Mouse (Mus musculus) lung, embryonic 15.5 days (tissue): ENCODE data around the gene Ctnnbl1. TPM values are rescaled to one million over a fixed set of nuclear protein-coding genes. Genes with fewer than 3 reads are reported as not detected.

ENCODE experiments used
- ATAC-seq: fragments of 200-750 bp; cut with Nextera tagmentation; 2 replicates; pipeline ENCODE4 v1.8.0; 2017; ENCODE audit warnings: moderate number of reproducible peaks, borderline replicate concordance; ENCODE audit not compliant: low FRiP score, low TSS enrichment; ENCODE audit errors: extremely low read depth
- H3K27ac ChIP-seq: fragments of 300-500 bp; sonication (generic); 2 replicates; pipeline ENCODE4 v1.5.1; 2015; ENCODE audit warnings: moderate library complexity, mild to moderate bottlenecking, inconsistent platforms
- H3K27me3 ChIP-seq: fragments of 300-500 bp; sonication (generic); 2 replicates; pipeline ENCODE4 v1.6.1; 2015; ENCODE audit warnings: inconsistent platforms
- H3K36me3 ChIP-seq: fragments of 300-500 bp; sonication (generic); 2 replicates; pipeline ENCODE4 v1.6.1; 2015; ENCODE audit warnings: inconsistent platforms
- H3K4me1 ChIP-seq: fragments of 300-500 bp; sonication (generic); 2 replicates; pipeline ENCODE4 v1.6.1; 2015; ENCODE audit warnings: inconsistent platforms
- H3K4me2 ChIP-seq: fragments of 300-500 bp; sonication (generic); 2 replicates; pipeline ENCODE4 v1.6.1; 2015; ENCODE audit warnings: inconsistent platforms, mild to moderate bottlenecking, moderate library complexity
- H3K4me3 ChIP-seq: fragments of 300-500 bp; sonication (generic); 2 replicates; pipeline ENCODE4 v1.5.1; 2015; ENCODE audit warnings: mild to moderate bottlenecking, inconsistent platforms
- H3K9ac ChIP-seq: fragments of 300-500 bp; sonication (generic); 2 replicates; pipeline ENCODE4 v1.6.1; 2015; ENCODE audit warnings: inconsistent platforms
- H3K9me3 ChIP-seq: fragments of 300-500 bp; sonication (generic); 2 replicates; pipeline ENCODE4 v1.6.1; 2016; ENCODE audit warnings: inconsistent platforms
- WGBS: fragments of 180-500 bp; shearing (Covaris S2); methylation state at CpG from one replicate; pipeline ENCODE4 v1.1.7; 2015; 5-methylcytosine and 5-hydroxymethylcytosine counted together
- polyA plus RNA-seq: library from polyadenylated mRNA; unstranded; fragments of >200 nt; fragmentation: Nextera tagmentation; extraction: Ambion mirVana; gene quantifications from 2 replicates; pipeline ENCODE4 v1.2.1, GENCODE M21; 2015

Ctnnbl1 gene
- polyA plus RNA-seq, 1 experiment from 2014 or later: 59.9 TPM

GRCm38 (mm10) chr2:157751589-157752373 lies 14.6 kb downstream of the Ctnnbl1 start:
- H3K27ac ChIP-seq: peak overlapping the region; percentile 31
- peaks cover 17% of the 10 kb centered on the region for H3K4me1 ChIP-seq
- no peak for ATAC-seq
- 62% methylated on average over 22 of the region's 22 CpGs for WGBS
- no peak overlapping the region for H3K4me3 ChIP-seq
- H3K4me2 ChIP-seq: no peak overlapping the region
- H3K9ac ChIP-seq: no peak overlapping the region
- no peaks in the 10 kb centered on the region for H3K9me3 ChIP-seq
- no peaks in the 10 kb centered on the region for H3K27me3 ChIP-seq
- no peaks in the 10 kb centered on the region for H3K36me3 ChIP-seq

- no peaks in the 10 kb centered on the region for H3K36me3 ChIP-seq
- no peak overlapping the region for H3K27ac ChIP-seq
- ATAC-seq: no peak
- 84% methylated on average over 7 of the region's 7 CpGs for WGBS
- no peak overlapping the region for H3K9ac ChIP-seq
- no peak overlapping the region for H3K4me3 ChIP-seq
- H3K4me1 ChIP-seq: peaks cover 17% of the 10 kb centered on the region
- no peaks in the 10 kb centered on the region for H3K9me3 ChIP-seq
- no peaks in the 10 kb centered on the region for H3K27me3 ChIP-seq
- no peak overlapping the region for H3K4me2 ChIP-seq
Observed at GRCm38 (mm10) chr2:157752374-157752743, 15.2 kb downstream of the Ctnnbl1 start.

GRCm38 (mm10) chr2:157755771-157756170 lies 18.6 kb downstream of the Ctnnbl1 start:
- ATAC-seq: no peak
- 81% methylated on average over 7 of the region's 7 CpGs for WGBS
- H3K4me3 ChIP-seq: no peak overlapping the region

GRCm38 (mm10) chr2:157756193-157756592 lies 19.0 kb downstream of the Ctnnbl1 start:
- no peaks in the 10 kb centered on the region for H3K9me3 ChIP-seq
- no peak overlapping the region for H3K4me2 ChIP-seq
- no peak overlapping the region for H3K27ac ChIP-seq
- no peak overlapping the region for H3K4me3 ChIP-seq
- H3K36me3 ChIP-seq: no peaks in the 10 kb centered on the region
- H3K27me3 ChIP-seq: no peaks in the 10 kb centered on the region
- peaks cover 8% of the 10 kb centered on the region for H3K4me1 ChIP-seq
- ATAC-seq: no peak
- WGBS: 76% methylated on average over 7 of the region's 7 CpGs
- no peak overlapping the region for H3K9ac ChIP-seq

More at GRCm38 (mm10) chr2:157755771-157756170, 18.6 kb downstream of the Ctnnbl1 start:
- no peak overlapping the region for H3K27ac ChIP-seq
- H3K9ac ChIP-seq: no peak overlapping the region
- peaks cover 11% of the 10 kb centered on the region for H3K4me1 ChIP-seq
- H3K4me2 ChIP-seq: no peak overlapping the region
- H3K27me3 ChIP-seq: no peaks in the 10 kb centered on the region
- no peaks in the 10 kb centered on the region for H3K36me3 ChIP-seq
- H3K9me3 ChIP-seq: no peaks in the 10 kb centered on the region

- ATAC-seq: no peak
- Histone ChIP-seq H3K9me3 (no peaks in the 10 kb centered on the region), H3K36me3 (no peaks in the 10 kb centered on the region)
Observed at GRCm38 (mm10) chr2:157758395-157758794, 21.2 kb downstream of the Ctnnbl1 start.

GRCm38 (mm10) chr2:157759717-157760116 lies 22.5 kb downstream of the Ctnnbl1 start:
- no peak overlapping the region for H3K9ac ChIP-seq
- no peaks in the 10 kb centered on the region for H3K36me3 ChIP-seq
- H3K9me3 ChIP-seq: no peaks in the 10 kb centered on the region
- no peaks in the 10 kb centered on the region for H3K4me1 ChIP-seq
- no peak overlapping the region for H3K4me2 ChIP-seq
- H3K27me3 ChIP-seq: no peaks in the 10 kb centered on the region
- no peak overlapping the region for H3K4me3 ChIP-seq
- 65% methylated on average over 6 of the region's 6 CpGs for WGBS
- ATAC-seq: no peak
- H3K27ac ChIP-seq: no peak overlapping the region

More at GRCm38 (mm10) chr2:157758395-157758794, 21.2 kb downstream of the Ctnnbl1 start:
- H3K4me3 ChIP-seq: no peak overlapping the region
- WGBS: 78% methylated on average over 5 of the region's 5 CpGs
- no peak overlapping the region for H3K27ac ChIP-seq
- H3K4me1 ChIP-seq: no peaks in the 10 kb centered on the region
- no peak overlapping the region for H3K4me2 ChIP-seq
- no peaks in the 10 kb centered on the region for H3K27me3 ChIP-seq
- no peak overlapping the region for H3K9ac ChIP-seq

GRCm38 (mm10) chr2:157762903-157763302 lies 25.7 kb downstream of the Ctnnbl1 start:
- H3K4me3 ChIP-seq: no peak overlapping the region
- H3K9ac ChIP-seq: no peak overlapping the region
- H3K4me2 ChIP-seq: no peak overlapping the region
- WGBS: 71% methylated on average over 4 of the region's 4 CpGs
- H3K4me1 ChIP-seq: no peaks in the 10 kb centered on the region
- no peak overlapping the region for H3K27ac ChIP-seq
- H3K9me3 ChIP-seq: no peaks in the 10 kb centered on the region
- H3K27me3 ChIP-seq: no peaks in the 10 kb centered on the region
- ATAC-seq: no peak
- no peaks in the 10 kb centered on the region for H3K36me3 ChIP-seq

GRCm38 (mm10) chr2:157766591-157766990 lies 29.4 kb downstream of the Ctnnbl1 start:
- Histone ChIP-seq H3K36me3 (no peaks in the 10 kb centered on the region), H3K9me3 (no peaks in the 10 kb centered on the region), H3K4me3 (no peak overlapping the region), H3K9ac (no peak overlapping the region), H3K27ac (no peak overlapping the region), H3K27me3 (no peaks in the 10 kb centered on the region), H3K4me2 (no peak overlapping the region; the same call in 1 of the 2 replicates), H3K4me1 (peaks cover 21% of the 10 kb centered on the region)
- WGBS: 65% methylated on average over 7 of the region's 7 CpGs
- no peak for ATAC-seq

GRCm38 (mm10) chr2:157768682-157769429 lies 31.7 kb downstream of the Ctnnbl1 start:
- Histone ChIP-seq H3K36me3 (no peaks in the 10 kb centered on the region), H3K4me2 (0 out of 2 replicates have a peak overlapping the region, but pooled peaks have one; percentile 1), H3K27ac (peak overlapping the region; percentile 49), H3K4me3 (no peak overlapping the region), H3K9me3 (no peaks in the 10 kb centered on the region), H3K9ac (no peak overlapping the region), H3K4me1 (peaks cover 21% of the 10 kb centered on the region), H3K27me3 (no peaks in the 10 kb centered on the region)
- peak; percentile 62 for ATAC-seq
- WGBS: 35% methylated on average over 10 of the region's 10 CpGs

- Histone ChIP-seq H3K9me3 (no peaks in the 10 kb centered on the region), H3K36me3 (no peaks in the 10 kb centered on the region), H3K4me1 (peaks cover 21% of the 10 kb centered on the region), H3K9ac (no peak overlapping the region), H3K4me2 (no peak overlapping the region), H3K4me3 (no peak overlapping the region), H3K27ac (no peak overlapping the region), H3K27me3 (no peaks in the 10 kb centered on the region)
- ATAC-seq: no peak
- 72% methylated on average over 3 of the region's 3 CpGs for WGBS
Observed at GRCm38 (mm10) chr2:157770761-157771160, 33.6 kb downstream of the Ctnnbl1 start.

GRCm38 (mm10) chr2:157773661-157774060 lies 36.5 kb downstream of the Ctnnbl1 start:
- Histone ChIP-seq H3K4me1 (peaks cover 16% of the 10 kb centered on the region), H3K9me3 (no peaks in the 10 kb centered on the region), H3K36me3 (no peaks in the 10 kb centered on the region; the same call in 1 of the 2 replicates), H3K4me2 (no peak overlapping the region), H3K4me3 (no peak overlapping the region), H3K27ac (no peak overlapping the region), H3K9ac (no peak overlapping the region), H3K27me3 (no peaks in the 10 kb centered on the region)
- no peak for ATAC-seq
- 88% methylated on average over 1 of the region's 1 CpGs for WGBS

- no peak for ATAC-seq
- H3K36me3 ChIP-seq: no peaks in the 10 kb centered on the region; the same call in 1 of the 2 replicates
- WGBS: 74% methylated on average over 2 of the region's 2 CpGs
- no peaks in the 10 kb centered on the region for H3K4me1 ChIP-seq
- no peaks in the 10 kb centered on the region for H3K9me3 ChIP-seq
- H3K9ac ChIP-seq: no peak overlapping the region
- no peak overlapping the region for H3K4me3 ChIP-seq
- no peak overlapping the region for H3K27ac ChIP-seq
- no peak overlapping the region for H3K4me2 ChIP-seq
- H3K27me3 ChIP-seq: no peaks in the 10 kb centered on the region
Observed at GRCm38 (mm10) chr2:157775957-157776356, 38.8 kb downstream of the Ctnnbl1 start.
